Mouse (Mus musculus) ovary, adult 2 months (tissue): Measurements from ENCODE around the gene Nek6. TPM values are rescaled to one million over a fixed set of nuclear protein-coding genes. Genes with fewer than 3 reads are reported as not detected.

Experiments used
- polyA plus RNA-seq: library from polyadenylated mRNA; depleted of rRNA; stranded (reverse); fragments of >200 nt; gene quantifications from 2 replicates; pipeline ENCODE4 v1.2.3, GENCODE M21; 2012; rRNA removed

Gene Nek6
- polyA plus RNA-seq = 58.7 and 62.4 TPM in 2 replicates

GRCm38 (mm10) chr2:38511487-38512307, at the start of gene Nek6:
TSS of gene Nek6 (plus strand) at chr2:38511643.

GRCm38 (mm10) chr2:38643625-38644427, 132.4 kb downstream of the Nek6 start, which contains the start of gene Psmb7:
TSS of gene Psmb7 (minus strand) at chr2:38644087.

Other genes starting within 250 kb of the Nek6 start
- gene Dennd1a, start 224.3 kb upstream of the Nek6 start, polyA plus RNA-seq = 18.9 and 25.8 TPM in 2 replicates
- 0.33 and 0.71 TPM in 2 replicates for gene Lhx2, start 172.4 kb upstream of the Nek6 start, polyA plus RNA-seq
- 39.0 and 56.7 TPM in 2 replicates for gene Psmb7, start 132.4 kb downstream of the Nek6 start, polyA plus RNA-seq
- gene Nr5a1, start 202.9 kb downstream of the Nek6 start, polyA plus RNA-seq = 328 and 346 TPM in 2 replicates